Mouse (Mus musculus): ENCODE data around the gene Cep350. TPM values are rescaled to one million over a fixed set of nuclear protein-coding genes. Genes with fewer than 3 reads are reported as not detected.
A peak's percentile ranks its signal among the peaks of the same experiment; 100 is the strongest.

Cep350 gene
- polyA plus RNA-seq, 1 experiment from 2014 or later: 9.0 TPM

DNA sequence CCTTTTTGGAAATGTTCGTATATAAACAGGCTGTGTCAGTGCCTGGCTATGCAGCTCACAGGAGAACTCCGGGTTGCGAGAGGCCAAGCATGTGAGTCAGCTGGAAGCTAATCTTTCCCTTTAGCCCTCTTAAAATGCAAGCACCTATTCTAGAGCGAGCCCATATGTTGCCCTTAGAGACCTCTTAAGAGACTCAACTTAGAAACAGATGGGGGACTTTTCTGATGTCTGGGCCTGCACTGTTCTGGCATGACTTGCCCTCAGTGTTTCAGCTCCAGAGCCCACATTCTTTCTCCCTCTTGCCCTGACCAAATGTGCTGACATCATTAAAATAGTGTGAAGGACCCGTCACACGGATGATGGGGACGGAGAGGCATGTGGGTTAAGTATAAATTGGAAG is 162.4 kb downstream of the Cep350 start:
- TF ChIP-seq CTCF (IDR thresholded peaks at IDR 0.05; ENCODE audit: low read depth): no peak
- no peak for TF ChIP-seq EP300 (optimal IDR thresholded peaks at IDR 0.05)
- Histone ChIP-seq H3K27me3 (ENCODE audit: control insufficient read depth, insufficient read depth, low read length) (no peaks in the 10 kb centered on the region), H3K36me3 (ENCODE audit: control insufficient read depth, insufficient read depth, low read length) (no peaks in the 10 kb centered on the region), H3K9ac (ENCODE audit: low read length) (peak overlapping the region; percentile 51), H3K9me3 (ENCODE audit: control insufficient read depth, low read length) (no peaks in the 10 kb centered on the region), H3K27ac (replicated peaks) (peak overlapping the region; percentile 91), H3K4me3 (ENCODE audit: low read depth, low read length) (peak overlapping the region; percentile 88), H3K4me2 (replicated peaks; ENCODE audit: low read depth) (peak overlapping the region; percentile 73), H3K4me1 (replicated peaks; ENCODE audit: control insufficient read depth, insufficient read depth) (peaks cover 16% of the 10 kb centered on the region)
- 24% methylated on average over 7 of the region's 7 CpGs for WGBS
- peak; percentile 50 for DNase-seq (ENCODE audit: low spot score)
- ATAC-seq (ENCODE audit: low FRiP score, low TSS enrichment): peak; percentile 18; the same call in 1 of the 2 replicates

DNA sequence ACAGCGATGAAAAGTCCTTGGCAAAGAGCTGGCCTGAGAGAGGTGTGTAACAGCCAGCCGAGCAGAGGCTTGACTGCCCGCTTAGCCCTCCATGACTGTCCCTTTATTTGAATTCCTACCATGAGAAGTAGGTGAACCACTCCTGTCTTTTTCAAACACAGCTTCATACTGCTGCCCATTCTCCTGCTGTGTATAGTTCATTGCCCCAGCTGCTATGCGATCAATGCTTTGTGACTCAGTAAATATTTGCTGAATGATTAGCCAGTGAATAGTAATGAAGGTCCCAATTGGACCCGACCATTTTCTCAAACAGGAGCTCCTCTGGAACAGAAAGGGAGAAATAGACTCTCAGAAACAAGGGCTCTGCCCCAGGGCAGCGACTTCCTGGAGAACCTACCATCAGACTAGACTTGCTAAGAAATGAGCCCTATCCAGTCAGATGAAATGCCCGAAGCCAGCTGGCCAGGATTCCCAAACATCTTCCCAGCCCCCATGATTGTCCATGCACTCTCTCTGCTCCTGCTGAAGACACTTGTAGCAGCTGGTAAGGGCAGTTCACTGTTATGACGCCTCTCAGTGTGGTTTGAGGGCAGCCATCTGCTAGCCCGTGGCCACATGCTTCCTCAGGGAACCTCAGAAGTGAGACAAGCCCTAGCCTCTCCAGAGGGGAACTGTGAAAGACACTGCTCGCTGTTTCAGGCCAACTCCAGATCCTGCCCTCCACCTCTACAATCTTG is 163.2 kb downstream of the Cep350 start:
- no peaks in the 10 kb centered on the region for H3K36me3 ChIP-seq (ENCODE audit: control insufficient read depth, insufficient read depth, low read length)
- 31% methylated on average over 10 of the region's 10 CpGs for WGBS
- peak overlapping the region; percentile 91 for H3K27ac ChIP-seq (replicated peaks)
- peak overlapping the region; percentile 88 for H3K4me3 ChIP-seq (ENCODE audit: low read depth, low read length)
- H3K9me3 ChIP-seq (ENCODE audit: control insufficient read depth, low read length): no peaks in the 10 kb centered on the region
- H3K9ac ChIP-seq (ENCODE audit: low read length): peak overlapping the region; percentile 51
- peaks cover 16% of the 10 kb centered on the region for H3K4me1 ChIP-seq (replicated peaks; ENCODE audit: control insufficient read depth, insufficient read depth)
- ATAC-seq (ENCODE audit: low FRiP score, low TSS enrichment) (peak; percentile 81), DNase-seq (ENCODE audit: low spot score) (peak; percentile 63)
- no peaks in the 10 kb centered on the region for H3K27me3 ChIP-seq (ENCODE audit: control insufficient read depth, insufficient read depth, low read length)
- peak overlapping the region; percentile 73 for H3K4me2 ChIP-seq (replicated peaks; ENCODE audit: low read depth)
- no peak for TF ChIP-seq CTCF (IDR thresholded peaks at IDR 0.05; ENCODE audit: low read depth)

DNA sequence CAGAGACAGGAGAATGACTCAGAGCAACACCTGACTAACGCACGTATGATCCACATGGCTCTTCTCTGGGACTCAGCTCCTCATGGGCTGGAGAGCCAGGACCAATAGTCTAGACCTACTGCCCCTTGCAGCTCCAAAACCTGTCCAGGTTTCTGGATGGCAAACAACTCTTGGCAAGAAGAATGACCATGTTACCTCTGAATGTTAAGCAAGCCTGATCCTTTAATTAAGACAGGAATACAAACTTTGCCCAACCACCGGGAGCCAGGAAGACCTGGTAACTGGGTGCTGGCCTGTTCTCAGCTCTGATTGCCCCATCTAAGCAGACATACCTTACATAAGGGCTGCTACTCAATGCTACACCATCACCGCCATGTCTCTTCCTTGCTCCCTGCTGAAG is 164.8 kb downstream of the Cep350 start:
- ATAC-seq (ENCODE audit: low FRiP score, low TSS enrichment) (no peak), DNase-seq (ENCODE audit: low spot score) (no peak)
- Histone ChIP-seq H3K36me3 (ENCODE audit: control insufficient read depth, insufficient read depth, low read length) (peaks cover 3% of the 10 kb centered on the region; the same call in 1 of the 2 replicates), H3K4me1 (replicated peaks; ENCODE audit: control insufficient read depth, insufficient read depth) (peaks cover 13% of the 10 kb centered on the region), H3K4me3 (ENCODE audit: low read depth, low read length) (no peak overlapping the region), H3K27me3 (ENCODE audit: control insufficient read depth, insufficient read depth, low read length) (no peaks in the 10 kb centered on the region), H3K9ac (ENCODE audit: low read length) (no peak overlapping the region), H3K27ac (replicated peaks) (no peak overlapping the region), H3K4me2 (replicated peaks; ENCODE audit: low read depth) (no peak overlapping the region), H3K9me3 (ENCODE audit: control insufficient read depth, low read length) (no peaks in the 10 kb centered on the region)
- 89% methylated on average over 4 of the region's 4 CpGs for WGBS
- TF ChIP-seq CTCF (IDR thresholded peaks at IDR 0.05; ENCODE audit: low read depth): no peak
- no peak for TF ChIP-seq EP300 (optimal IDR thresholded peaks at IDR 0.05)

DNA sequence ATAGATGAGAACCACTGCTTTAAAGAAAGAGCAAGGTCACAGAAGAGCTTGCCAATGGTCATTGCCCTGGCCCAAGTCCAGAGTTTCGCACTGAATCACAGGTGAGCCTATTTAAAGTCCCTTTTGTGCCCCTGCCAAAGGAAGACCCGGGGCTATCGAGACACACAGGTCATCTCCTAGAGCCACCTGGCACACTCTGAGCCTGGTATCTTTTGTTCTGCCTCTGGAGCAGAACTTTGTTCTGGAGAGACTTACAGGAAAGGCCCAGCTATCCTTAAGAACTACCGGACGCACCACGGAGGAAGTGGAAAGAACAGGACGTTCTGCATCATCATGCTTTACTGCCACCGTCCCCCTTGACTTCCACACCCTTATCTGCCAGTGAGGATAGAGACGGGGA is 167.4 kb downstream of the Cep350 start:
- Histone ChIP-seq H3K36me3 (ENCODE audit: control insufficient read depth, insufficient read depth, low read length) (peaks cover 7% of the 10 kb centered on the region; the same call in 1 of the 2 replicates), H3K4me1 (replicated peaks; ENCODE audit: control insufficient read depth, insufficient read depth) (0 out of 2 replicates have a peak, but pooled peaks cover 2% of the 10 kb centered on the region), H3K9ac (ENCODE audit: low read length) (no peak overlapping the region), H3K4me3 (ENCODE audit: low read depth, low read length) (no peak overlapping the region), H3K27me3 (ENCODE audit: control insufficient read depth, insufficient read depth, low read length) (no peaks in the 10 kb centered on the region), H3K9me3 (ENCODE audit: control insufficient read depth, low read length) (no peaks in the 10 kb centered on the region), H3K27ac (replicated peaks) (no peak overlapping the region), H3K4me2 (replicated peaks; ENCODE audit: low read depth) (no peak overlapping the region)
- TF ChIP-seq CTCF (IDR thresholded peaks at IDR 0.05; ENCODE audit: low read depth) (no peak), EP300 (optimal IDR thresholded peaks at IDR 0.05) (no peak)
- DNase-seq (ENCODE audit: low spot score): no peak
- WGBS: 76% methylated on average over 9 of the region's 9 CpGs
- ATAC-seq (ENCODE audit: low FRiP score, low TSS enrichment): no peak

DNA sequence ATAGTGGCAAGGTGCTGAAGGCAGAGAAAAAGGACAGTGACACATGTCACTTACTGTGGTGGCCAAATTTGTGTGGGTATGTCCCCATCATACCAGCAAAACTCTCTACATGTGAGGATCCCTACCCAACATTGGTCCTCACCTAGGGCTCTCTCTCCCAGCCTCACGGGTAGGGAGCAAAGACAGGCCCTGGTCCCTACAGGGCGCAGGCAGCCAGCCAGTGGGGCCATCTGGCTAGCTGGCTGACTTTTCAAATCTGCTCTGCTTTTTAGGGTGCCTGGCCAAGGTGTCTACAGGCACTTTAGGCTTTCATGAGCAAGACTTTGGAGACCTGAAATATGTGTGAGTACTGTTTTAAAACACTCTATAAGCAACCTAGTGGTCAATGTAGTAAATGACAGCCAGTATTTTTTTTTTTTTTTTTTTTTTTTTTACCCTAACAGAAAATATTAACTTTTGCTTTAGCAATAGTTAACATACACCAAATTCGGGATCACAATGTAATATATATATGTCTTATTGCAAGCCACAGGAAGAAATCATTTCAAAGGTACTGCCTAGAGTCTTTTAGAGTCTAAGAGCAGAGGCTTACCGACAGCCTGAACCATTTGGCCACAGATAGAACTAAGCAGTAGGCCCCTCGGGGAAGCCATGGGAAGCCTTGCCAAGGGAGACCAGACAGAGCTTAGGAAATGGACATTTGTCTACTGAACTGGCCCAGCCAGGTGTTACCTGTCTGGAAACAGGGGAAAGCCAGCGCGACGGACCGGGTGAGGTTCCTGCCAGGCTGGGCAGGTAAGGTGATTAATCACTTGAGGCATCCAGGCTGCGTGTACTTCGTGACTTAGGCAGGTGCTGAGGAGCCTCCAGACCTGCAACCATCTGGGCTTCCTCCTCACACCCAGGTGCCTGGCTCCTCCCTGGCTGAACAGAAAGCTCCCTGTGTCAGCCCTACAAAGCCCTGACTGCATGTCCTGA is 171.8 kb downstream of the Cep350 start:
- H3K4me2 ChIP-seq (replicated peaks; ENCODE audit: low read depth): no peak overlapping the region
- H3K9me3 ChIP-seq (ENCODE audit: control insufficient read depth, low read length): no peaks in the 10 kb centered on the region
- peaks cover 9% of the 10 kb centered on the region; the same call in 1 of the 2 replicates for H3K36me3 ChIP-seq (ENCODE audit: control insufficient read depth, insufficient read depth, low read length)
- 0 out of 2 replicates have a peak overlapping the region, but pooled peaks have one; percentile 4 for H3K27ac ChIP-seq (replicated peaks)
- TF ChIP-seq EP300 (optimal IDR thresholded peaks at IDR 0.05): no peak
- 0 out of 2 replicates have a peak, but pooled peaks have one; percentile 11 for TF ChIP-seq CTCF (IDR thresholded peaks at IDR 0.05; ENCODE audit: low read depth)
- no peaks in the 10 kb centered on the region for H3K27me3 ChIP-seq (ENCODE audit: control insufficient read depth, insufficient read depth, low read length)
- no peak overlapping the region for H3K4me3 ChIP-seq (ENCODE audit: low read depth, low read length)
- H3K9ac ChIP-seq (ENCODE audit: low read length): no peak overlapping the region
- 69% methylated on average over 11 of the region's 11 CpGs for WGBS
- ATAC-seq (ENCODE audit: low FRiP score, low TSS enrichment) (peak; percentile 65), DNase-seq (ENCODE audit: low spot score) (peak; percentile 55)
- no peaks in the 10 kb centered on the region for H3K4me1 ChIP-seq (replicated peaks; ENCODE audit: control insufficient read depth, insufficient read depth)
